Mouse (Mus musculus) layer of hippocampus, postnatal 14 days (tissue): ENCODE measurements at regions not wholly inside any gene's neighbourhood (a gene's known extent, or its start where the extent isn't known, plus 50 kb on each side); places are given as distances from the start of the nearest gene placed in this dataset.

ENCODE experiments used
- DNase-seq, 2 experiments: peaks; one replicate each; pipeline ENCODE4 v3.0.0; 2021 to 2022; ENCODE audit warnings: low spot score in 2 of 2, mixed read lengths in 1 of 2

DNA sequence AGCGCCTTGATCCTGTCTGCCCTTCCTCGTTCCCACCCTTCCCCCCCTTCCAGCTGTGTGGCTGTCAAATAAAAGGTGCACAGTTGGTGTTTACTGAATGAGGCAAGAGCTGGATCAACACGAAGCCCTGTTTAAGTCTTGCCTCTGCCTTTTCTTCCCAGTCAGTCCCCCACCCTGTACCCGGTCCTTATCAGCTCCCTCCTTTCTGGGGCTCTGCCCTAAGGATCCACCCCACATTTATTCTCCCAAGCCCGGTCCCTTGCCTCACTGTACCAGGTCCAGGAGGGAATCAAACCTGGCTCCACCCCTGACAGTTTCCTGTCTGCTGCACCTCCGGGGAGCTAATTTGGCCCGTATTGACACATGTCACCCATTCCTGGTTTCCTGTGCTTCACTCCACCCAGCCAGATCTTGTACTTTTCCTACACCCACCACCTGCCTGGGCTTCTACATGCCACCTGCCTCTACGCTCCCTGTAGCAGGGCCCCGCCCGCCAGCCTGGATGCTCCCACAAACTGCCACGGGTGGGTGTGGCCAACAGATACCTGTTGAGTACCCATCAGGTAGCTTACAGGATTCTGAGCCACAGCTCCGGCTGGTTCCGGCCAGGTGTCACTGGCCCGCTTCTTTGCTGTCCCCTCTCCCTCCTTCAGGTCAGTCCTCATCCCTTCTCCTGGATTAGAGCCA lies 76.4 kb downstream of the Zfp169 start:
- DNase-seq, result no peak
